Mouse (Mus musculus) kidney, postnatal 0 days (tissue): ENCODE measurements around the gene Ubr4. TPM values are rescaled to one million over a fixed set of nuclear protein-coding genes. Genes with fewer than 3 reads are reported as not detected.
A peak's percentile ranks its signal among the peaks of the same experiment; 100 is the strongest.

Source experiments
- ATAC-seq: fragments of 200-750 bp; cut with Nextera tagmentation; replicated peaks from 2 replicates; pipeline ENCODE4 v1.8.0; 2017; ENCODE audit warnings: low read depth, moderate number of reproducible peaks, moderate TSS enrichment, moderate library complexity; ENCODE audit not compliant: low FRiP score
- DNase-seq: peaks from one replicate; pipeline ENCODE4 v3.0.0-alpha.2; 2016; ENCODE audit warnings: low spot score
- H3K27ac ChIP-seq: fragments of 300-500 bp; sonication (generic); 2 replicates; pipeline ENCODE4 v1.5.1; 2014; ENCODE audit warnings: mild to moderate bottlenecking
- H3K27me3 ChIP-seq: fragments of 300-500 bp; sonication (generic); 2 replicates; pipeline ENCODE4 v1.6.1; 2014; ENCODE audit warnings: low read length, mixed read lengths; ENCODE audit not compliant: insufficient read depth
- H3K36me3 ChIP-seq: fragments of 300-500 bp; sonication (generic); 2 replicates; pipeline ENCODE4 v1.6.1; 2014; ENCODE audit warnings: low read length, mixed read lengths; ENCODE audit not compliant: insufficient read depth
- H3K4me1 ChIP-seq: fragments of 300-500 bp; sonication (generic); replicated peaks from 2 replicates; pipeline ENCODE4 v1.6.1; 2014; ENCODE audit warnings: antibody characterized with exemption, low read length, mixed read lengths; ENCODE audit not compliant: insufficient read depth
- H3K4me2 ChIP-seq: fragments of 300-500 bp; sonication (generic); 2 replicates; pipeline ENCODE4 v1.6.1; 2014; ENCODE audit warnings: mild to moderate bottlenecking, low read length, moderate library complexity, mixed read lengths
- H3K4me3 ChIP-seq: fragments of 300-500 bp; sonication (generic); replicated peaks from 2 replicates; pipeline ENCODE4 v1.5.1; 2014; ENCODE audit warnings: low read depth, low read length
- H3K9ac ChIP-seq: fragments of 300-500 bp; sonication (generic); 2 replicates; pipeline ENCODE4 v1.6.1; 2014; ENCODE audit warnings: low read depth, low read length
- H3K9me3 ChIP-seq: fragments of 300-500 bp; sonication (generic); replicated peaks from 2 replicates; pipeline ENCODE4 v1.6.1; 2016; ENCODE audit warnings: low read length, inconsistent platforms, mixed read lengths
- CTCF ChIP-seq: IDR thresholded peaks from 2 replicates; pipeline ENCODE4 v1.5.1; 2016; ENCODE audit warnings: antibody characterized with exemption, low read depth, mild to moderate bottlenecking, moderate library complexity
- WGBS: fragments of 180-500 bp; shearing (Covaris S2); extraction: QIAGEN DNeasy Blood & Tissue Kit; methylation state at CpG from one replicate; pipeline ENCODE4 v1.1.7; 2014; 5-methylcytosine and 5-hydroxymethylcytosine counted together
- polyA plus RNA-seq: library from polyadenylated mRNA; unstranded; fragments of >200 nt; fragmentation: Nextera tagmentation; extraction: Ambion mirVana; gene quantifications from 2 replicates; pipeline ENCODE4 v1.2.1, GENCODE M21; 2015

Gene Ubr4
- 46.2 and 47.4 TPM in 2 replicates for polyA plus RNA-seq

- no peak for TF ChIP-seq CTCF
- DNase-seq = peak; percentile 93
- under 1% methylated on average over 51 of the region's 64 CpGs for WGBS
- H3K4me3 ChIP-seq = peak within 1 kb of the TSS; percentile 72
- peak; percentile 94 for ATAC-seq
- H3K9me3 ChIP-seq = no peaks in the 10 kb centered on the region
- peak within 1 kb of the TSS; percentile 87 for H3K4me2 ChIP-seq
- H3K27me3 ChIP-seq = no peaks in the 10 kb centered on the region
- peak within 1 kb of the TSS; percentile 74 for H3K9ac ChIP-seq
- peaks cover 32% of the 10 kb centered on the region for H3K36me3 ChIP-seq
- peaks cover 9% of the 10 kb centered on the region for H3K4me1 ChIP-seq
- H3K27ac ChIP-seq = peak within 1 kb of the TSS; percentile 89
Observed at GRCm38 (mm10) chr4:139351931-139352711, at the start of gene Ubr4, which contains the start of the genes Mrto4 and Emc1. Gene Ubr4, plus strand, starts transcription at chr4:139352609. Gene Mrto4, minus strand, starts transcription at chr4:139352576. Gene Emc1, plus strand, starts transcription at chr4:139352587.

GRCm38 (mm10) chr4:139305521-139305920, 46.9 kb upstream of the Ubr4 start:
- DNase-seq (no peak), ATAC-seq (no peak)
- Histone ChIP-seq H3K9ac (no peak overlapping the region), H3K27me3 (no peaks in the 10 kb centered on the region), H3K36me3 (peaks cover 17% of the 10 kb centered on the region), H3K9me3 (no peaks in the 10 kb centered on the region), H3K4me3 (no peak overlapping the region), H3K4me2 (no peak overlapping the region), H3K27ac (no peak overlapping the region), H3K4me1 (no peaks in the 10 kb centered on the region; the same call in 1 of the 2 replicates)
- no peak for TF ChIP-seq CTCF
- WGBS = 81% methylated on average over 3 of the region's 3 CpGs

GRCm38 (mm10) chr4:139307916-139308315, 44.5 kb upstream of the Ubr4 start:
- peaks cover 11% of the 10 kb centered on the region; the same call in 1 of the 2 replicates for H3K4me1 ChIP-seq
- H3K36me3 ChIP-seq = 0 out of 2 replicates have a peak, but pooled peaks cover 5% of the 10 kb centered on the region
- WGBS = 73% methylated on average over 5 of the region's 5 CpGs
- no peak for DNase-seq
- H3K27ac ChIP-seq = no peak overlapping the region
- TF ChIP-seq CTCF = no peak
- H3K4me3 ChIP-seq = no peak overlapping the region
- H3K4me2 ChIP-seq = no peak overlapping the region
- ATAC-seq = no peak
- H3K9ac ChIP-seq = no peak overlapping the region
- no peaks in the 10 kb centered on the region for H3K9me3 ChIP-seq
- H3K27me3 ChIP-seq = no peaks in the 10 kb centered on the region

DNA sequence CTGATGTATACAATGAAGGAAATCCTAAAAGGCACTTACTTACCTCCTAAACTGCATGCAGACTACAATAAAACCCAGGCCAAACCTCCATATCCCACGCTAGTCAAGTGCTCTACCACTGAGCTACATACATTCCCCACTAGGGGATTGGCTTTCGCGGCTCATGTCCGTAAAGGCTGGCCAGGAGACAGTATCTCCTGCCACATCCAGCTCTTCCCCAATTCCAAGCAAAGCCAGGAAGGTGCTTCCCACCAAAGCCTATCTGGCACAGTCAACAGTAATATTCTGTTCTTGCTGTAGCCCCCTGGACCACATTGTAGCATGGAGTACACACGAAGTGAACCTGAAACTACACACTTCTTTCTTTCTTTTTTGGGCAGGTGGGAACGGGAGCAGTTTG, 42.8 kb upstream of the Ubr4 start:
- Histone ChIP-seq H3K4me2 (peak overlapping the region; percentile 96), H3K9ac (peak overlapping the region; percentile 91), H3K27me3 (no peaks in the 10 kb centered on the region), H3K9me3 (no peaks in the 10 kb centered on the region), H3K27ac (no peak overlapping the region), H3K4me1 (peaks cover 11% of the 10 kb centered on the region; the same call in 1 of the 2 replicates), H3K4me3 (peak overlapping the region; percentile 91), H3K36me3 (0 out of 2 replicates have a peak, but pooled peaks cover 9% of the 10 kb centered on the region)
- TF ChIP-seq CTCF = peak; percentile 20; the same call in 1 of the 2 replicates
- no peak for DNase-seq
- no peak for ATAC-seq
- WGBS = 22% methylated on average over 6 of the region's 6 CpGs

GRCm38 (mm10) chr4:139310171-139310898, 42.1 kb upstream of the Ubr4 start, which contains the start of the genes Pqlc2 and Akr7a5:
Gene Pqlc2, minus strand, starts transcription at chr4:139310708.
Gene Akr7a5, plus strand, starts transcription at chr4:139310744.
- ATAC-seq = peak; percentile 76
- peak; percentile 95 for DNase-seq

More at GRCm38 (mm10) chr4:139310171-139310898, 42.1 kb upstream of the Ubr4 start, which contains the start of the genes Pqlc2 and Akr7a5:
- peak within 1 kb of the TSS; percentile 91 for H3K9ac ChIP-seq
- WGBS = under 1% methylated on average over 57 of the region's 63 CpGs
- no peaks in the 10 kb centered on the region for H3K27me3 ChIP-seq
- H3K9me3 ChIP-seq = no peaks in the 10 kb centered on the region
- TF ChIP-seq CTCF = 0 out of 2 replicates have a peak, but pooled peaks have one; percentile 8
- peak within 1 kb of the TSS; percentile 96 for H3K4me2 ChIP-seq
- peaks cover 11% of the 10 kb centered on the region; the same call in 1 of the 2 replicates for H3K4me1 ChIP-seq
- H3K27ac ChIP-seq = peak within 1 kb of the TSS; percentile 92
- 0 out of 2 replicates have a peak, but pooled peaks cover 9% of the 10 kb centered on the region for H3K36me3 ChIP-seq
- H3K4me3 ChIP-seq = peak within 1 kb of the TSS; percentile 91
